Mouse (Mus musculus): ENCODE measurements at regions not wholly inside any gene's neighbourhood (a gene's known extent, or its start where the extent isn't known, plus 50 kb on each side); places are given as distances from the start of the nearest gene placed in this dataset.

- H3K27ac ChIP-seq (replicated peaks; ENCODE audit: low read depth, low read length), result no peak overlapping the region
- H3K4me1 ChIP-seq (ENCODE audit: control insufficient read depth, insufficient read depth, low read length), result no peaks in the 10 kb centered on the region
- DNase-seq (no peak), ATAC-seq (ENCODE audit: low FRiP score, low TSS enrichment) (no peak)
- H3K9me3 ChIP-seq (ENCODE audit: control insufficient read depth, low read length), result no peaks in the 10 kb centered on the region
- no peaks in the 10 kb centered on the region for H3K36me3 ChIP-seq (ENCODE audit: control insufficient read depth, insufficient read depth, low read length)
- no peak overlapping the region for H3K4me3 ChIP-seq (replicated peaks; ENCODE audit: low read depth, low read length)
- no peaks in the 10 kb centered on the region for H3K27me3 ChIP-seq (ENCODE audit: control insufficient read depth, insufficient read depth, low read length)
- 89% methylated on average over 3 of the region's 3 CpGs for WGBS
- no peak overlapping the region for H3K4me2 ChIP-seq (ENCODE audit: low read length)
- no peak overlapping the region for H3K9ac ChIP-seq (replicated peaks; ENCODE audit: low read length)
Observed at GRCm38 (mm10) chr2:133667055-133667395, 115.1 kb downstream of the Bmp2 start.

GRCm38 (mm10) chr2:133669821-133670220 is 117.9 kb downstream of the Bmp2 start:
- ATAC-seq (ENCODE audit: low FRiP score, low TSS enrichment), result no peak
- no peak for DNase-seq

GRCm38 (mm10) chr2:133671528-133671927 is 119.6 kb downstream of the Bmp2 start:
- Histone ChIP-seq H3K4me3 (replicated peaks; ENCODE audit: low read depth, low read length) (no peak overlapping the region), H3K9me3 (ENCODE audit: control insufficient read depth, low read length) (no peaks in the 10 kb centered on the region), H3K4me2 (ENCODE audit: low read length) (no peak overlapping the region), H3K27ac (replicated peaks; ENCODE audit: low read depth, low read length) (no peak overlapping the region), H3K4me1 (ENCODE audit: control insufficient read depth, insufficient read depth, low read length) (no peaks in the 10 kb centered on the region), H3K36me3 (ENCODE audit: control insufficient read depth, insufficient read depth, low read length) (no peaks in the 10 kb centered on the region), H3K27me3 (ENCODE audit: control insufficient read depth, insufficient read depth, low read length) (no peaks in the 10 kb centered on the region), H3K9ac (replicated peaks; ENCODE audit: low read length) (no peak overlapping the region)
- no peak for DNase-seq
- no peak for ATAC-seq (ENCODE audit: low FRiP score, low TSS enrichment)
- 84% methylated on average over 4 of the region's 4 CpGs for WGBS

More at GRCm38 (mm10) chr2:133669821-133670220, 117.9 kb downstream of the Bmp2 start:
- Histone ChIP-seq H3K4me2 (ENCODE audit: low read length) (no peak overlapping the region), H3K27me3 (ENCODE audit: control insufficient read depth, insufficient read depth, low read length) (no peaks in the 10 kb centered on the region), H3K9ac (replicated peaks; ENCODE audit: low read length) (no peak overlapping the region), H3K9me3 (ENCODE audit: control insufficient read depth, low read length) (no peaks in the 10 kb centered on the region), H3K4me3 (replicated peaks; ENCODE audit: low read depth, low read length) (no peak overlapping the region), H3K27ac (replicated peaks; ENCODE audit: low read depth, low read length) (no peak overlapping the region), H3K36me3 (ENCODE audit: control insufficient read depth, insufficient read depth, low read length) (no peaks in the 10 kb centered on the region), H3K4me1 (ENCODE audit: control insufficient read depth, insufficient read depth, low read length) (no peaks in the 10 kb centered on the region)
- 61% methylated on average over 2 of the region's 2 CpGs for WGBS

- H3K36me3 ChIP-seq (ENCODE audit: control insufficient read depth, insufficient read depth, low read length), result no peaks in the 10 kb centered on the region
- H3K27me3 ChIP-seq (ENCODE audit: control insufficient read depth, insufficient read depth, low read length), result no peaks in the 10 kb centered on the region
- no peak for ATAC-seq (ENCODE audit: low FRiP score, low TSS enrichment)
- no peak overlapping the region for H3K27ac ChIP-seq (replicated peaks; ENCODE audit: low read depth, low read length)
- no peak overlapping the region for H3K4me2 ChIP-seq (ENCODE audit: low read length)
- DNase-seq, result no peak
- no peaks in the 10 kb centered on the region for H3K4me1 ChIP-seq (ENCODE audit: control insufficient read depth, insufficient read depth, low read length)
- no peak overlapping the region for H3K4me3 ChIP-seq (replicated peaks; ENCODE audit: low read depth, low read length)
- H3K9me3 ChIP-seq (ENCODE audit: control insufficient read depth, low read length), result no peaks in the 10 kb centered on the region
- no peak overlapping the region for H3K9ac ChIP-seq (replicated peaks; ENCODE audit: low read length)
Observed at GRCm38 (mm10) chr2:133684367-133684766, 132.4 kb downstream of the Bmp2 start.

- Histone ChIP-seq H3K36me3 (ENCODE audit: control insufficient read depth, insufficient read depth, low read length) (no peaks in the 10 kb centered on the region), H3K4me1 (ENCODE audit: control insufficient read depth, insufficient read depth, low read length) (no peaks in the 10 kb centered on the region), H3K9ac (replicated peaks; ENCODE audit: low read length) (no peak overlapping the region), H3K27ac (replicated peaks; ENCODE audit: low read depth, low read length) (no peak overlapping the region), H3K4me3 (replicated peaks; ENCODE audit: low read depth, low read length) (no peak overlapping the region), H3K4me2 (ENCODE audit: low read length) (no peak overlapping the region), H3K9me3 (ENCODE audit: control insufficient read depth, low read length) (no peaks in the 10 kb centered on the region), H3K27me3 (ENCODE audit: control insufficient read depth, insufficient read depth, low read length) (no peaks in the 10 kb centered on the region)
- WGBS, result 89% methylated on average over 7 of the region's 7 CpGs
- DNase-seq, result no peak
- ATAC-seq (ENCODE audit: low FRiP score, low TSS enrichment), result no peak
Observed at GRCm38 (mm10) chr2:133688121-133688787, 136.3 kb downstream of the Bmp2 start.

- Histone ChIP-seq H3K4me3 (replicated peaks; ENCODE audit: low read depth, low read length) (no peak overlapping the region), H3K9ac (replicated peaks; ENCODE audit: low read length) (no peak overlapping the region), H3K4me1 (ENCODE audit: control insufficient read depth, insufficient read depth, low read length) (no peaks in the 10 kb centered on the region), H3K36me3 (ENCODE audit: control insufficient read depth, insufficient read depth, low read length) (no peaks in the 10 kb centered on the region), H3K27me3 (ENCODE audit: control insufficient read depth, insufficient read depth, low read length) (no peaks in the 10 kb centered on the region), H3K9me3 (ENCODE audit: control insufficient read depth, low read length) (no peaks in the 10 kb centered on the region), H3K27ac (replicated peaks; ENCODE audit: low read depth, low read length) (no peak overlapping the region), H3K4me2 (ENCODE audit: low read length) (no peak overlapping the region)
- no peak for DNase-seq
- ATAC-seq (ENCODE audit: low FRiP score, low TSS enrichment), result no peak
- 96% methylated on average over 3 of the region's 3 CpGs for WGBS
Observed at GRCm38 (mm10) chr2:133688788-133689155, 136.8 kb downstream of the Bmp2 start.

GRCm38 (mm10) chr2:133708735-133709584 is 157.0 kb downstream of the Bmp2 start:
- Histone ChIP-seq H3K4me2 (ENCODE audit: low read length) (no peak overlapping the region), H3K9me3 (ENCODE audit: control insufficient read depth, low read length) (no peaks in the 10 kb centered on the region), H3K4me1 (ENCODE audit: control insufficient read depth, insufficient read depth, low read length) (no peaks in the 10 kb centered on the region), H3K9ac (replicated peaks; ENCODE audit: low read length) (no peak overlapping the region), H3K27ac (replicated peaks; ENCODE audit: low read depth, low read length) (no peak overlapping the region), H3K36me3 (ENCODE audit: control insufficient read depth, insufficient read depth, low read length) (no peaks in the 10 kb centered on the region), H3K27me3 (ENCODE audit: control insufficient read depth, insufficient read depth, low read length) (no peaks in the 10 kb centered on the region), H3K4me3 (replicated peaks; ENCODE audit: low read depth, low read length) (no peak overlapping the region)
- ATAC-seq (ENCODE audit: low FRiP score, low TSS enrichment) (no peak), DNase-seq (peak; percentile 19)
- 32% methylated on average over 8 of the region's 8 CpGs for WGBS

- DNase-seq, result no peak
- Histone ChIP-seq H3K27ac (replicated peaks; ENCODE audit: low read depth, low read length) (no peak overlapping the region), H3K4me3 (replicated peaks; ENCODE audit: low read depth, low read length) (no peak overlapping the region), H3K4me2 (ENCODE audit: low read length) (no peak overlapping the region), H3K36me3 (ENCODE audit: control insufficient read depth, insufficient read depth, low read length) (no peaks in the 10 kb centered on the region), H3K4me1 (ENCODE audit: control insufficient read depth, insufficient read depth, low read length) (no peaks in the 10 kb centered on the region), H3K9me3 (ENCODE audit: control insufficient read depth, low read length) (no peaks in the 10 kb centered on the region), H3K27me3 (ENCODE audit: control insufficient read depth, insufficient read depth, low read length) (no peaks in the 10 kb centered on the region), H3K9ac (replicated peaks; ENCODE audit: low read length) (no peak overlapping the region)
- ATAC-seq (ENCODE audit: low FRiP score, low TSS enrichment), result no peak
- WGBS, result 56% methylated on average over 5 of the region's 5 CpGs
Observed at GRCm38 (mm10) chr2:133716243-133716642, 164.3 kb downstream of the Bmp2 start.

- no peak for ATAC-seq (ENCODE audit: low FRiP score, low TSS enrichment)
- Histone ChIP-seq H3K27me3 (ENCODE audit: control insufficient read depth, insufficient read depth, low read length) (no peaks in the 10 kb centered on the region), H3K9ac (replicated peaks; ENCODE audit: low read length) (no peak overlapping the region), H3K4me3 (replicated peaks; ENCODE audit: low read depth, low read length) (no peak overlapping the region), H3K9me3 (ENCODE audit: control insufficient read depth, low read length) (no peaks in the 10 kb centered on the region), H3K4me2 (ENCODE audit: low read length) (no peak overlapping the region), H3K27ac (replicated peaks; ENCODE audit: low read depth, low read length) (no peak overlapping the region), H3K36me3 (ENCODE audit: control insufficient read depth, insufficient read depth, low read length) (no peaks in the 10 kb centered on the region), H3K4me1 (ENCODE audit: control insufficient read depth, insufficient read depth, low read length) (no peaks in the 10 kb centered on the region)
- DNase-seq, result no peak
- WGBS, result 34% methylated on average over 2 of the region's 2 CpGs
Observed at GRCm38 (mm10) chr2:133717076-133717475, 165.1 kb downstream of the Bmp2 start.
